Mouse (Mus musculus): ENCODE data around the gene Scml4. TPM values are rescaled to one million over a fixed set of nuclear protein-coding genes. Genes with fewer than 3 reads are reported as not detected.
A peak's percentile ranks its signal among the peaks of the same experiment; 100 is the strongest.

Gene Scml4
- polyA plus RNA-seq, 2 experiments = 0.92 to 1.1 TPM

DNA sequence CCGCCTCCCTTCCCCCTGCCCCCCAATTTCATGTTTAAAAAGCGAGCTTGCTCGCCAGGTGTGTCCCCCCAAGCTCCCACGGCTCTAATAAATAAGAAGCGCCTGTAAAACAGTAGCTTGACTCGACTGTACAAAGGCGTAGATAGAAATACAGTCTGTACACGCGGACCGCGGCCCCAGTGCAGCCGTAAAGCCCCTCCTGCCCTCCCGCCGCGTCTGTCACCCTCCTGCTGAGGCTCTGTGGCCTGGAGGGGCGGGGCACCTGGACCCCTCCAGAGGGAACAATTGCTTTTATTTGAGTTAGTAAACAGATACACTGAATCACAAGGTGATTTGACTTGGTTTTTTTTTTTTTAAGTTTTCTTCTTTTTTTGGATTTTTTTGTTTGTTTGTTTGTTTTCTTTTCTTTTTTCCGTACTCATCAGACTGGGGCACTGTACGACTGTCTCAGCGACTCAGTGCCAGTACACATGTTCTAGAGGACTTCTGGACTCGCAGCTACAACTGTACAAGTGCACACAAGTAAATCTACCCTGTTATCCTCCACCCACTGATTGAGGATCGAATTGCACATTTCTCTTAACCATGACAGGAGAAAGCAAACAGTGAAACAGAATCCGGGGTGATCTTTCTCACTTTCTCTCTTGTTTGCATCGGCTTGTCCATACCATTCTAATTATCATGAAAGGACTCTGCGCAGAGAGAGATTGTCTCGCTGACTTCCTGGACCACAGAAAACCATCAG, 142.7 kb downstream of the Scml4 start:
- H3K4me3 ChIP-seq (replicated peaks; ENCODE audit: low read length) = peak overlapping the region; percentile 25; the same call in 1 of the 2 replicates
- 3% methylated on average over 25 of the region's 25 CpGs for WGBS
- H3K27ac ChIP-seq (replicated peaks; ENCODE audit: low read depth, low read length) = no peak overlapping the region
- TF ChIP-seq POLR2A (IDR thresholded peaks at IDR 0.05; ENCODE audit: borderline replicate concordance, extremely low read depth, insufficient read depth, insufficient read length) = no peak
- H3K9ac ChIP-seq (ENCODE audit: low read depth, low read length, severe bottlenecking) = peak overlapping the region; percentile 38
- no peaks in the 10 kb centered on the region for H3K9me3 ChIP-seq (ENCODE audit: control insufficient read depth, low read length)
- H3K27me3 ChIP-seq (ENCODE audit: control insufficient read depth, insufficient read depth, low read length) = no peaks in the 10 kb centered on the region
- no peak for DNase-seq (ENCODE audit: low spot score)
- H3K4me2 ChIP-seq (replicated peaks; ENCODE audit: low read depth, low read length, severe bottlenecking) = peak overlapping the region; percentile 58
- peak; percentile 41; the same call in 1 of the 2 replicates for ATAC-seq (ENCODE audit: low FRiP score, low read depth)
- no peaks in the 10 kb centered on the region for H3K36me3 ChIP-seq (ENCODE audit: control insufficient read depth, insufficient read depth, low read length)
- H3K4me1 ChIP-seq (ENCODE audit: control insufficient read depth, insufficient read depth, low read length) = peaks cover 18% of the 10 kb centered on the region

DNA sequence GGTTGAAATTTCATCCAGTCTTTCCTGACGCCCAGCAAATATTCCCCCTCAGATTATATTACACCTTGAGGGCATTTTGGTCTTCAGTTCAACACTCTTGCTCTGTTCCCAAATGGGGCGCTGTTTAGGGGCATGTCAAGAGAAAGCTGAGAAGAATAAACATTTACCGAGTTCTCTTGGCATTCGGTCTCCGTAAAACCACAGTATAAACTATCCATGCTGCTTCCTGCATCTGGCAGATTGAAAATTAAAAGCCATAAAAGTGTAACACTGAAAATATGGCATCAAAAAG, 143.2 kb downstream of the Scml4 start:
- WGBS = 7% methylated on average over 5 of the region's 5 CpGs
- DNase-seq (ENCODE audit: low spot score) = no peak
- Histone ChIP-seq H3K9me3 (ENCODE audit: control insufficient read depth, low read length) (no peaks in the 10 kb centered on the region), H3K27me3 (ENCODE audit: control insufficient read depth, insufficient read depth, low read length) (no peaks in the 10 kb centered on the region), H3K27ac (replicated peaks; ENCODE audit: low read depth, low read length) (no peak overlapping the region), H3K36me3 (ENCODE audit: control insufficient read depth, insufficient read depth, low read length) (no peaks in the 10 kb centered on the region), H3K4me2 (replicated peaks; ENCODE audit: low read depth, low read length, severe bottlenecking) (peak overlapping the region; percentile 58; the same call in 1 of the 2 replicates), H3K9ac (ENCODE audit: low read depth, low read length, severe bottlenecking) (no peak overlapping the region), H3K4me1 (ENCODE audit: control insufficient read depth, insufficient read depth, low read length) (peaks cover 18% of the 10 kb centered on the region), H3K4me3 (replicated peaks; ENCODE audit: low read length) (no peak overlapping the region)
- no peak for TF ChIP-seq POLR2A (IDR thresholded peaks at IDR 0.05; ENCODE audit: borderline replicate concordance, extremely low read depth, insufficient read depth, insufficient read length)
- no peak for ATAC-seq (ENCODE audit: low FRiP score, low read depth)

GRCm38 (mm10) chr10:43004174-43004734, 144.1 kb downstream of the Scml4 start:
- Histone ChIP-seq H3K36me3 (ENCODE audit: control insufficient read depth, insufficient read depth, low read length) (no peaks in the 10 kb centered on the region), H3K4me2 (replicated peaks; ENCODE audit: low read depth, low read length, severe bottlenecking) (no peak overlapping the region), H3K27ac (replicated peaks; ENCODE audit: low read depth, low read length) (no peak overlapping the region), H3K4me1 (ENCODE audit: control insufficient read depth, insufficient read depth, low read length) (peaks cover 18% of the 10 kb centered on the region), H3K9me3 (ENCODE audit: control insufficient read depth, low read length) (no peaks in the 10 kb centered on the region), H3K27me3 (ENCODE audit: control insufficient read depth, insufficient read depth, low read length) (no peaks in the 10 kb centered on the region), H3K9ac (ENCODE audit: low read depth, low read length, severe bottlenecking) (no peak overlapping the region), H3K4me3 (replicated peaks; ENCODE audit: low read length) (no peak overlapping the region)
- DNase-seq (ENCODE audit: low spot score) (no peak), ATAC-seq (ENCODE audit: low FRiP score, low read depth) (no peak)
- 88% methylated on average over 16 of the region's 16 CpGs for WGBS
- TF ChIP-seq POLR2A (IDR thresholded peaks at IDR 0.05; ENCODE audit: borderline replicate concordance, extremely low read depth, insufficient read depth, insufficient read length) = no peak

- H3K9ac ChIP-seq (ENCODE audit: low read depth, low read length, severe bottlenecking) = no peak overlapping the region
- no peaks in the 10 kb centered on the region for H3K9me3 ChIP-seq (ENCODE audit: control insufficient read depth, low read length)
- DNase-seq (ENCODE audit: low spot score) = no peak
- H3K27me3 ChIP-seq (ENCODE audit: control insufficient read depth, insufficient read depth, low read length) = no peaks in the 10 kb centered on the region
- H3K4me1 ChIP-seq (ENCODE audit: control insufficient read depth, insufficient read depth, low read length) = peaks cover 18% of the 10 kb centered on the region
- H3K4me3 ChIP-seq (replicated peaks; ENCODE audit: low read length) = no peak overlapping the region
- no peaks in the 10 kb centered on the region for H3K36me3 ChIP-seq (ENCODE audit: control insufficient read depth, insufficient read depth, low read length)
- TF ChIP-seq POLR2A (IDR thresholded peaks at IDR 0.05; ENCODE audit: borderline replicate concordance, extremely low read depth, insufficient read depth, insufficient read length) = no peak
- ATAC-seq (ENCODE audit: low FRiP score, low read depth) = no peak
- H3K4me2 ChIP-seq (replicated peaks; ENCODE audit: low read depth, low read length, severe bottlenecking) = no peak overlapping the region
- no peak overlapping the region for H3K27ac ChIP-seq (replicated peaks; ENCODE audit: low read depth, low read length)
- WGBS = 78% methylated on average over 4 of the region's 4 CpGs
Observed at GRCm38 (mm10) chr10:43005031-43005430, 144.9 kb downstream of the Scml4 start.

DNA sequence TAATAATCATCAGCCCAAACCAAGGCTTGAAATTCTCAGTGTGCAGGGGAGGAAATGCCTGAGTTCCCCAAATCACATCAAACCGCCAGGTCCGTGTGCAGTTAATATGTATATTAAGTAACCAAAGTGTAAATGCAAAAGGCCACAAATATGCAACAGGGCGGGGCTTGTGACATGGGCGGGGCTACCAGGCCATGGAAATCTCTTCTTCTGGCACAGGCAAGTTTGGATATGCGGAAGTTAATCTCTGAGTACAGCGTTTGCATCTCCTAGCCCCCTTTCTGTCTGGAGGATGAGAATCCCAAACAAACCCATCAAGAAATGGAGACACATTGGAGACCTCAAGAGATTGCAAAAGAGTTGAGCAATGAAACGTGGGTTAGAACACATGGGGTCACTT, 145.5 kb downstream of the Scml4 start:
- WGBS = 79% methylated on average over 7 of the region's 7 CpGs
- ATAC-seq (ENCODE audit: low FRiP score, low read depth) = no peak
- TF ChIP-seq POLR2A (IDR thresholded peaks at IDR 0.05; ENCODE audit: borderline replicate concordance, extremely low read depth, insufficient read depth, insufficient read length) = no peak

More for the DNA sequence above, 145.5 kb downstream of the Scml4 start:
- H3K9me3 ChIP-seq (ENCODE audit: control insufficient read depth, low read length) = no peaks in the 10 kb centered on the region
- no peaks in the 10 kb centered on the region for H3K36me3 ChIP-seq (ENCODE audit: control insufficient read depth, insufficient read depth, low read length)
- peaks cover 18% of the 10 kb centered on the region for H3K4me1 ChIP-seq (ENCODE audit: control insufficient read depth, insufficient read depth, low read length)
- H3K9ac ChIP-seq (ENCODE audit: low read depth, low read length, severe bottlenecking) = no peak overlapping the region
- no peak for DNase-seq (ENCODE audit: low spot score)
- H3K27ac ChIP-seq (replicated peaks; ENCODE audit: low read depth, low read length) = no peak overlapping the region
- no peak overlapping the region for H3K4me3 ChIP-seq (replicated peaks; ENCODE audit: low read length)
- no peaks in the 10 kb centered on the region for H3K27me3 ChIP-seq (ENCODE audit: control insufficient read depth, insufficient read depth, low read length)
- no peak overlapping the region for H3K4me2 ChIP-seq (replicated peaks; ENCODE audit: low read depth, low read length, severe bottlenecking)
